Mouse (Mus musculus) cerebellum, postnatal 14 days (tissue): ENCODE results near the gene Ppp1ca.

Source experiments
- DNase-seq, 2 experiments: peaks; one replicate each; pipeline ENCODE4 v3.0.0; 2021; ENCODE audit warnings: mixed read lengths in 2 of 2

Ppp1ca gene

DNA sequence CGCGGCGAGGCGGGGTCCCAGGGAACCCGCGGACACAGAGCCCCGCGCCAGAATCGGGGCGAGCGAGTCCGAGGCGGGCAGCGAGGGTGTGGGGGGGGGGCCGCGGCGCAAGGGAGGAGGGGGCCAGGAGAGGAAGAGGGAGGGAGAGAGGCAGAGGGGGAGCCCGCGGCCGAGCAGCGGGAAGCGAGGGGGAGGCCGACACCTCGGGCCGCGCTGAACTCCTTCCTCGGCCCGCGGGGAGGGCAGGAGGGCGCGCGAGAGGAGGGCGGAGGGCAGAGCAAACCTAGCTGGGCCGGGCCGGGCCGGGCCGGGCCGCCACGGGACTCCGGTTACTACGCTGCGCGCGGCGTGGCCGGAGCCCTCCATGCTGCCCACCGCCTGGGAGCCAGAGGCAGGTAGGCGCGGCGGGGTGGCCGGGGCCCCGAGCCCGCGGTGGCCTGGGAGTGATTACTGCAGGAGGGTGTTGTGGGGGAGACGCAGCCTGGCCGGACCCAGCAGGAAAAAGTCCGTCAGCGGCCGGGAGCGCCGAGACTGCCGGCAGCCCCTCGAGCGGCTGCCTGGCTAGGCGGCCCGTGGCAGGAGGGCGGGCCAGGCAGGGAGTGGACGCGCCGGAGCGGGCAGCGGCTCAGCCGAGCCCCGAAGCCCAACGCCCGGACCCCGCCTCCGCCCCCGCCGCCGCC lies 23.0 kb downstream of the Ppp1ca start:
- no peak for DNase-seq

DNA sequence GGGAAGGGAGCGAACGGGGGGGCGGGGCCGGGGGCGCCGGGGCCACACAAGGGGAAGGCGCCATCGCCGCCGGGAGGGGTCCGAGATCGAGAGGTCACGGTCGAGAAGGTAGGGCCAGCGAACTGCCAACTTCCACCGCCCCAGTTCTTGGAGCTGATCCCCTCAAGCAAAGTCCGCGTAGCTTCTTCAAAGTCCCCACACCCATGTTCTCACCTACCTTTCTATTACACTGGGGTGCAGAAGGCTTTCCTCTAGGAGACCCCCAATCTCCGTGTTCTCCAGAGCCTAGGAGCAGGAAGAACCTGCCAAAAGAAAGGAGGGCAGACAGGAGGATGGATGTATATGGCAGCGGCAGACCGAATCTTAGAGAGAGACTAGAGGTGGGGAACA lies 23.6 kb downstream of the Ppp1ca start:
- no peak for DNase-seq

DNA sequence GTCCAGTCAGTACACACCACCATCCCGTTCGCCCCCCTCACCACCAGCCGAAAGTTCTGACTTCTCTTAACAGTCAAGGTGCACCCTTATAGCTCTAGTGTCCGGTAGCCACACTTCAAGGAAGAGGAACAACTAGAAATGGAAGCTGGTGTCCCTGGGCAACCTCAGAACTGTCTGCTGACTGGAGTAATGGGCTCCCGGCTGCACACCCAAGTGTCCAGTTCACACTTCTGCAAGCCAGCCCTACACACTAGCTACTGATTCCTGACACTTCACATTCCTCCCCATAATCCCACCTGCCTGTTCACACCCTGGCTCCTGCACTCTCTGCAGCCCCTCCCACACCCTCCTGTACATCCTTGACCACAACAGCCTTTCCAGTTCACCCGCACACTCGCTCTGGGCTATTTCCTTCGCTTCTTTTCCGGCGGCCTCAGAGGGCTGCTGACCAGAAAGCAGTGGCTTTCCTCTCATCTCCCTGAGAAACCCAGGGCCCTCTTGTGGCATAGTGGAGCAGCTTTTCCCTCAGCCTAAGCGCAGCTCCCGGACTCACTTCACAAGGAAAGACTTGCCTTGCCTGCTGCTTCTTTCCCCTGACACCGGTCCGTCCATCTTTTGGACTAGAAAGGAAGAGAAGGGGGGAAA lies 24.3 kb downstream of the Ppp1ca start:
- DNase-seq: peak; percentile 65 to 72

DNA sequence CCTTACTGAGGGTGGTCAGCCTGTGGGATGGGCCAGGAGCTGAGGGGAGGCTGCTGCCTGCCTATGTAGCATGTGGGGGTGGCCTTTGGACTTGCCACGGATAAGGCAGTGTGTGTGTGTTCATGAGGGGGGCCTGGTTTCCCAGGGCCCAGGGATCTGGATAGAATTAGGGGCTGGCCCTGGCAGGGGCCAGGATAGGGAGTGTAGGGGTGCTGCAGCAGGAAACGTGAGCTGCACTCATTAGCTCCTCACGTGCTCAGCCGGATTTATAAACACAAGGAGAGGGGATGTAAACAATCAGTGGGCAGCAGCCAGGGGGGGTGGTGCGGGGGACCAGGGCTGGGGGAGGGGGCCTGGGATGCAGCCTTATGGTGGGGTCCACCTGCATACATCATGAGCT lies 25.3 kb downstream of the Ppp1ca start:
- no peak for DNase-seq

DNA sequence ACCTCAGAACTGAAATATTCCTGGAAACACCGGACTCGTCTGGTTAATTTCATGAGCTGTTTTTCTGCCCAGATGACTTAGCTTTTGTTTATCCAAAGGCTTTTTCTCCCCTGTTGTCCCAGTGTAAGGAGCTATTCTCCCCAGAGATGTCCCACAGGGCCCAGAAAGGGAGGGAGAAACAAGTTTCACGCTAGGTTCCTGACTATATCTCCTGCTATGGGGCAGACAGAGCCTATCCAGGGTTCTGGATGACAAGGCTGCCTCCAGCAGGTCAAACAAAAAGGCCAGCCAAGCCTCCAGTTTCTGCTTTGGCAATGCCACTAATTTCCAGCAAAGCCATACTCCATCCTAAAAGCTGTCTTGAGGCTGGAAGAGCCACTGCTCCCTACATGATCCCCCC lies 26.0 kb downstream of the Ppp1ca start:
- DNase-seq: no peak

DNA sequence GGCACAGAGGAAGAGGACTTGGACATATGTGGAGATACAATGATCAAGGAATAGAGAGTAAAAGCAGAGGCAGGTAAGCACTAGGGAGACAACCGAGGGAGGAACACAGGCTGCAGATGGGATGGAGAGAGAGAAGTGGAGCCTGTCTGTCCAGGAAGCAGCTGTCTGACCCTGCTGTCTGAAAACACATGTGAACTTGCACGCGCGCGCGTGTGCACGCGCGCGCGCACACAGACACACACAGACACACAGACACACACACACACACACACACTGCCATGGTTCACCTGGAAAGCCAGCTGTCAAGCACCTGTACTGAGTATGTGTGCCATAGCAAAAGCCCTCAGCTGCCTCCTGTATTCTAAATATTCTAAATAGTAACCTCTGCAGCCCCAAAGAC lies 26.4 kb downstream of the Ppp1ca start:
- DNase-seq: no peak

DNA sequence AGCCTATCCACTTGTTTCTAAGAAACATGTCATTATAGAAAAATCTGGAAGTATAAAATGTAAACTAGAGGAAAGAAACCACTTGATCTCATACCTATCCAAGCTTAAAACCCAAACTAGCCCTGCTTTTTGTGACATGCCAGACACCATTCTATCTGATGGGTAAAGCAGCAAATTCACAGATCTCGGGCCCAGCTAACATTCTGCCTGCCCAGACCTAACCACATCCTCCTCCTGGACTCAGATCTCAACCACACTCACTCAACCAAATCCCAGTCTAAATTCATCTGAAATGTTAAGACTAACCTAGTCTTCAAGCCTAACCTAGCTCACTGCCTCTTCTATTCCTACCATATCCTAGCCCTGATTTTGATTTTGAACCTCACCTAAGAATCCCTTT lies 26.9 kb downstream of the Ppp1ca start:
- no peak for DNase-seq

DNA sequence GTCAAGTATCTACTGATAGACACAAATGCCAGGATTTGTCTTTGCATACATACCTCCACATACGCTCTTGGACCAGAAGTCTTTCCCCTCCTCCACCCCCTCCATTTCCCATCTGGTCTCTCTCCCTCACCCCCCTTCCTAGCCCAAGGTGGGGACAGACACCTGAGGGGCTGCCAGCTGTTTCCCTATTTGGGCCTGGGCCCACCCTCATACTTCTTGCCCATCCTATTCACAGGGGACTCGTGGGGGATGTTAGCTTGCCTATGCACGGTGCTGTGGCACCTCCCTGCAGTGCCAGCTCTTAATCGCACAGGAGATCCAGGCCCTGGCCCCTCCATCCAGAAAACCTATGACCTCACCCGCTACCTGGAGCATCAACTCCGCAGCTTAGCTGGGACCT lies 28.1 kb downstream of the Ppp1ca start:
- DNase-seq: no peak

DNA sequence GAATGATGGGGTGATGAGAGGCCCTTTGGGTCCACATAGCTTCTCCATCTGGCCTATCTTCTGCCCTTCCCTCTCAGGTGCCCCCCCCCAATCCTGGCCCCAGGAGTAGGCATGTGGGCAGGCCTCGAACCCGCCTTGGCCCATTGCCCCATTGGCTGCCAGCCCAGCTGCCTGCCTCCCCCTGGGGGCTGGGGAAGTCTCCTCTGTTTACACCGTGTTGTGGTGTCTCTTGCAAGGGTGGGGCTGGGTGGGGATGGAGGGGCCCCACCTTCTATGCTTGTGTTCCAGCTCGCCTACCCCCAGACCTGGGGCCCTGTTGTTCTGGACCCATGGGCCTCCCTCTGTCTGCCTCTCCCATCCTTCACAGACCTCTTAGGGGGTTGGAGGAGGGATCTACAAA lies 28.6 kb downstream of the Ppp1ca start:
- peak in 1 of 2 experiments; percentile 78 for DNase-seq

DNA sequence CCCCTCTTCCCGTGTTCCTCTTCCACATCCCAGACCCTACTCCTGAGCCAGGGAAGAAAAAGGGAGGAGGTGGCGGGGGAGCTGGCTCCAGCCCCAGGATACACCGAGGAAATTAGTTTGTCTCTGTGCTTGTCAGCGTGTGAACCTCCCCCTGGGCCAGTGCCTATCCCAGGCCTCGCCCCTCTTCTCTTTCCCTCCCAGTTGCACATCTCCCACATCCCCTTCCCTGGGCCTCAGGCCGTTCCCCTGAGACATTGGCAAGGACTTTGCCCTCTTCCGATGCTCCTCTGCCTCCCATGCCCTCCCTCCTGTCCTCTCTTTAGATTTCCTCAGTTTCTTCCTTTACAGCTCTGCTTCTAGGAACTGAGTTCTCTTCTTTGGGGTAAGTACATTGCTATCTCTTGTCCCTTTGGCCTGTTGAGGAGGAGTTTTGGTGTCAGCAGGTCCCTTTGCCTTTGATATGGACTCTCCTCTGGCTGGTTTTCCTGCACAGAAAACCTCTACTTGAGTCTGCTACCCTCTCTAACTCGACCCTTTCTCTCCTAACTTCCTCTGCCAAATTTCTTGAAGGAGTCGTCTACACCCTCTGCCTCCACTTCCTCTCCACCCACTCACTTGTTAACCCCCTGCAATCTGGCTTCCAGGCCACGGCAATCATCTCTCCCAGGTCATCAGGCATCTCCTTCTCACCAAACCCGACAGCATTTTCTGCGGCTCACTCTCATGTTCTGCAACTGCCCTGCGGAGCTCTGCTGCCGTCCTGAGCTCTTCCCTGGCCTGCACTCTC lies 29.3 kb downstream of the Ppp1ca start:
- no peak for DNase-seq

DNA sequence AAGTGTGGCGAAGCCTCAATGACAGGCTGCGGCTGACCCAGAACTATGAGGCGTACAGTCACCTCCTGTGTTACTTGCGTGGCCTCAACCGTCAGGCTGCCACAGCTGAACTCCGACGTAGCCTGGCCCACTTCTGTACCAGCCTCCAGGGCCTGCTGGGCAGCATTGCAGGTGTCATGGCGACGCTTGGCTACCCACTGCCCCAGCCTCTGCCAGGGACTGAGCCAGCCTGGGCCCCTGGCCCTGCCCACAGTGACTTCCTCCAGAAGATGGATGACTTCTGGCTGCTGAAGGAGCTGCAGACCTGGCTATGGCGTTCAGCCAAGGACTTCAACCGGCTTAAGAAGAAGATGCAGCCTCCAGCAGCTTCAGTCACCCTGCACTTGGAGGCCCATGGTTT lies 30.3 kb downstream of the Ppp1ca start:
- no peak for DNase-seq

DNA sequence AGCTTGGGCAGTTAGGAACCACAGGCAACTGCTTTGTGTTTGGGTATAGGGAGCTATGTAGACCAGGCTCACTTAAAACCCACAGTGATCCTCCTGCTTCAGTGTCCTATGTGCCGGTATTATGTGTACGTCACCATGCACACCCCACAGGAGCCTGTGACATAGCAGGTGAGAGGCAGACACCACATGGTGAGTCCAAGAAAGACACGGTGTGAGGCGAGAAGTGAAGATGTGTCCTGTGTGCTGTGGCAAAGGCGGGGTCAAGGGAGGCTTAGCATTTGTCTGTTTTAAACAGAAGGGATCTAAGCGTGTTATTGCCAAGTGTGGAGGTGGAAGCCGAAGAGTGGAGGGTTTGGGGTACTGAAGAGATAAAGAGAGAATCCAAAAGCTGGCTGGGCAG lies 34.9 kb downstream of the Ppp1ca start:
- DNase-seq: no peak

DNA sequence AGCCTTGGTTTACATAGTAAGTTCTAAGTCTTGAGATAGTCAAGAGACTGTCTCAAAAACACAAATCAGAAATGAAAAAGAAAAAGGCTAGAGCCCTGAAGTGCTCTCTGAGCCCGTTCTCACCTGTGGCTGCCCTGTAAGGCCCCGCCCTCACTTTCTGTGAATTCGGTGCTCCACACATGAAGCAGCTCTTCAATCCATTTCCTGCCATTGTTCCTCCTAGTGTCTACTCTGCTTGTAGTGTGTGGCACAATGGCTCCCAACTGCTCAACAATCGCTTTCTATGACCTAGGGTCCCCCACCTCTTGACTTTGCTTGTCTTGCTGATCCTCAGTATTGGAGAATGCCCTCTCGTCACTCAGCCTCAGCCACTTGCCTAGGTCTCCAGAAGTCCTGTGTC lies 35.6 kb downstream of the Ppp1ca start:
- DNase-seq: no peak

DNA sequence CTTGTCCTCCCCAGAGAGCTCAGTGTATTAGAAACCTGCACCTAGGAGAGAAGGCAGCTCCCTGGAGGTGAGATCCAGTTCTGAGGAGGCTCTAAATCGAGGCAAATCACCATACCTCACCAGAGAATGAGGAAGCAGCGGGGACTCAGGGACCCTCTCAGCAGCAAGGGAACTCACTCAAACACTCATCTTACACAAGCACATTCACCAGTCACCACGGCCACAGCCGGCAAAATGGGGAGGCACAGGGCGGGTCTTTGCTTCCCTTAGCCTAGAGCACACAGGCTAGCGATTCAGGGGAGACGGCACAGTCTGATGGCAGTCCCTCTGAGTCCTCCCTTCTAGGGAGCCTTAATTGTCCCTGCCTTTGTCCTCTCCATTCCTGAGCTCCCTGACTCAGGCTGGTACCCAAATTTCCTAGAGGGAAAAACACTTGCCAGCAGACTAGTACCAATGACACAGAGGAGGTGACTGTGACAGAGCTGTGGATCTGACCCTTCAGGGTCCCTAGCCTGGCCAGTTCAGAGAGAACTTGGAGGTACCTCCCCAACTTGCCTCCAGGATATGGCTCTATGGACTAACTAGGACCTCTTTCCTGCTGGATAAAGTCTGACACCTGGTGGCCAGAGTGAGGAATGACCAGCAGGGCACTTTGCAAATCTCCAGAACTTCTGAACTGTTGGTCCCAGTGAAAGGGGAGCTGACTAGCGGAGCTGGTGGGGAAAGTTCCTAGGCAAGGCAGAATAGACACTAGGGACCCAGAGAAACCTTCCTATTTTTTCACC lies 36.2 kb downstream of the Ppp1ca start:
- DNase-seq: peak; percentile 81 to 82

DNA sequence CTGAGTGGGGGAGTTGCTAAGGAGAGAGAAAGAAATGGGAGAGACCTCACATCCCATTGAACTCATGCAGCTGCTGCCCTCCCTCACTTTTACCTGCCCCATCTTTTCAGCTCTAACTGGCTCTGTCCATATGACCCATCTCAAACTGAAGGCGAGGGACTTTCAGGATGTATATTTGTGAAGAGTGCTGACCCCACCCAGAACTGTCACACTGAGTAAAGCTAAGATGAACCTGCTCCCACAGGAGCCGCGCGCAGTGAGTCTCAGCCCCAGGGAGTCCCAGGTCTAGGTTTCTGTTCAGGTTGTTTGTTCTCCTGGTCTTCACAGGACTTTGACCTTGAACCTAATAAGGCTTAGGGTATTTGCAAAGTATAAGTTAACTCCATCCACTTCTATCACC lies 37.0 kb downstream of the Ppp1ca start:
- no peak for DNase-seq

DNA sequence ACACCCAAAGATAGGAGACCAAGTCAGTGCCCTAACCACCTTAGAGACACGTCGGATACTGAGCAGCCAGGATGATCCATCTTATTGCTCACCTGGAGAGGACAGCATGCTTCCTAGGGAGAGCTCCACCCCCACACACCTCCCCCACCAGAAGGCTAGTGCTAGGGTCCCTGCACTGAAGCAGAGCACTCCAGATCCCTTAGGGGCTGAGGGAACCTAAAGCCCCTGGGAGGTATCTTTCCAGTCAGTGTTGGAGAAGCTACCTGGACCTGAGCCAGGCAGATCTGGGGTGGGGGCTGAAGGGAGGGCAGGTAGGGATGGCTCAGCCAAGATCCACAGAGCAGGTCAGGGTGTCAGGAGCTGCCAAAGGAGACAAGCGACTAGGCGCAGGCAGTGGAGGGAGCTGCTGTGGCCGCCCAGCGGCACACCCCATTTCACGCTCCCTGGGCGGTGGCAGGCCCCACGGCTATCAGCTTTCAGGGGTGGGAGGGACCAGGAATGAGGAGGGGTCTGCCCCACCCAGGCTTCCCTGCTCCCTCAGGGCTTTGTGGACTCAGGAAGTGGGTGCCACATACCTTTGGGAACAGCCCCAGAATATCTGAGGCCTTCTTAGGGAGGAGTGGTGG lies 37.7 kb downstream of the Ppp1ca start:
- peak in 1 of 2 experiments; percentile 34 for DNase-seq

DNA sequence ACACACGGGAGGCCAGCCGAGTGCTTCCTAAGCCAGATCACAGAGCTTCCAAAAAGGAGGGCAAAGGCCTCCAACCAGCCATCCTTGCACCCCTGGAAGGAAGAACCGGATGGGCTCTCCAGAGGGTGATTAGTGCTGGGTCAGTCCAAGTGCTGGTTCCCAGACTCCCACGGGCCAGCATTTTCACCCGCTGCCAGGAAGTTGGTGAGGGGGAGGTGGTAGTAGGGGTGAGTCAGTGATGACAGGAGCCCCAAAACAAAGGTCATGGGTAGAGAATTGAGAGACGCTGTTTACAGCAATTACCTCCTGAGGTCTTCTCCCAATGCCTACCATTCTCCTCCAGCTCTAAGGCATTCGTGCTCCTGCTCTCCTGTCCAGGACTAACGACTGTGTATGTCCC lies 38.5 kb downstream of the Ppp1ca start:
- no peak for DNase-seq

DNA sequence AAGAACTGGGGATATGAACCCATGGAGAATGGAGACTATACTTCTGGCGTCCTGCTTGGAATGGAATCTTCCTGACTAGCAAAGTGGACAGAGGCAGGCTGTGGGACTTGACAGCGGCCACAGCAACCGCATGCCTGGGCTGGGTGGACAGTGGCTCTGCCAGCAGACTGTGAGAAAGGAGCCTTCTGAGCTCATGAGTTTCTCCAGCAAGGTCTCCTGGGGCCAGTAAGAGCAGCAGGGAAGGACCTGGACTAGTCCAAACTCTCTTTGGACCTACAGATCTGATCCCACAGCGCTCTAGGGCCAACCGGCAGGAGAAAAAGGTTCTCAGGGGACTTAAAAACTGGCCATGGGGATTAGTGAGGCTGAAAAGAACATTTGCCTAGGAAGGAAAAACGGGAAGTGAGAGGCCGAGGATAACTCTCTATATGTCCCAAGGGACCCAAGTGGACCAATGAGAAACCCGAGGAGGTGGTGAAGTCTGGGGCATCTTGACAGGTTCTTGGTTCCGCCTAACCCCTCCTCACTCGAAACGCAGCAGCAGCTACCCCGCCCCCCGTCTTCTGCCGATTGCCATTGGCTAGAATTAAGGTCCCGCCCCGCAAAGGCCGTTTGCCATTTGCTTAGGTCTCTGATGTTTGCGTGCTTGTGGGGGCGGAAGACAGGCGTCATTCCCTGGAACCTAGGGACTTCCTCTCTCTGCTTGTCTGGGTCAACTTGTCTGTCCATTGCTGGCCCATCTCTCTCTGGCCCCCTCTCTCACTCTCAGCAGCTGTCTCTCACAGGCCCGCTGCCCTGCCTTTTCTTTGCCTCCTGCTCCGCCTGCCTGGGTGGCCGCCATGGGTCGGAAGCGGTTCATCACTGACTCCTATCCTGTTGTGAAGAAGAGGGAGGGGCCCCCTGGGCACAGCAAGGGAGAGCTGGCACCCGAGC lies 39.7 kb downstream of the Ppp1ca start, which contains the start of gene Pold4:
TSS of gene Pold4 (plus strand) at position 647 of the 933 bp plus-strand sequence.
- DNase-seq: peak; percentile 98 to 99

DNA sequence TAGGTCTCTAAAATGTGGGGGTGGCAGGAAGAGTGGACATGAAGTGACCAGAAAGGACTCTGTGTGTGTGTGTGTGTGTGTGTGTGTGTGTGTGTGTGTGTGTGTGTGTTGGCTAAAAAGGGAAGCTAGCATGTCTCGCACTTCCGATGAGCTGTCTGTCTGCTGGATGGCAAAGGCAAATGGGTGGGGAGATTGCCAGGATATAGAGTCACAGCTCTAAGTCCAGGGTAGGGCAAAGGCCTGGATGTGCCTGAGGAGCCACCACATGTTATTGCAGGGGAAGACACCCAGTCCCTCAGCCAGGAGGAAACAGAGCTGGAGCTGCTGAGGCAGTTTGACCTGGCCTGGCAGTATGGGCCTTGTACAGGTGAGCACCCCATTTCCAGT lies 40.3 kb downstream of the Ppp1ca start:
- DNase-seq: no peak

DNA sequence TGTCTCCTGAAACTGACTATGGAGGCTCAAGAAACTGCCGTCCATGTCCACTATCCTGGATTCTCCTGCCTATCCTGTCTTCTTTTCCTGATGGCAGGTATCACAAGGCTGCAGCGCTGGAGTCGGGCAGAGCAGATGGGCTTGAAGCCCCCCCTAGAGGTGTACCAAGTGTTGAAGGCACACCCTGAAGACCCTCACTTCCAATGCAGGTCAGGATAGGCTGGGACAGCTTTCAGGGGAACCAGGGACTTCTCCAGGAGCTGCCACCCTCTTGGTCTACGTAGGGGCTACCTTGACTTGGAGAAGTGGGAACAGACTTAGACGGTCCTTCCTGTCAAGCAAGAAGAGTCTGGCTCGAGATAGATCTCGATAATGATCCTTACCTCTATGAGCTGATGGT lies 40.8 kb downstream of the Ppp1ca start:
- DNase-seq: no peak

DNA sequence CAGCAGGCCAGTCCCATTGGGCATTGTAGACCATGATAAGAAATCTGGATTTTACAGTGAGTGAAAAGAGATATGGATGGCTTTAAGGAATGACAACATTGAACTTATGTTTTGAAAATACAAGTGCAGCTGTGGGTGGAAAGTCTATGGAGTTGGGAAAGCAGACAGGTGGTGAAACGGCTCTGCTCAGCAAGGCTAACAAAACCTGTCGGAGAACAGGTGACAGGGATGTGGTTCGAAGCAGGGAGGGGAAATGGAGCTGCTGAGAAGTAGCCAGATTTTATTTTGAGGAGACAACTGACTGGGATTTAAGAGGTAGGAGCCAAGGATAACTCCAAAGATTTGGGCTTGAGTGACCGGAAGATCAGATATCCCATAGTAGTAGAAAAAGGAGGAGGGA lies 42.7 kb downstream of the Ppp1ca start:
- no peak for DNase-seq

DNA sequence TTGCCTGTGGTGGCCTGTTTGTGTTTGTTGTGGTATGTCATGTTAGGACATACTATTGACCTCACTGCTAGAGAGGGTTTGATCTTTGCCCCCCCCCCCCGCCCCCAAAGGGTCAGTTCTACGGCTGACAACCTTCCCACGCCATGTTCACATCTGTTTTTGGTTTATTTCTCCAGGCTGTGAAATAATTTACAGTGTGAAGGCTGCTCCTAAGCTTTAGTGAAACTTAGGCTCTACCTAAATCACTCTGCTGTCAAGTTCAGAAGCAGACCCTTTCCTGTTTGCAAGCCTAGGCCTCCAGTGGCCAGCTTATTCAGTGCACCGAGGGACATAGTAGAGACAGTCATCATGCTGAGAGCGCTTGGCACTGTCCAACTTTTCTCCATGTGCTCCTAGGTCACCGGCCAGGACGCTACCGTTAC lies 48.4 kb downstream of the Ppp1ca start:
- no peak for DNase-seq
